Mouse (Mus musculus): ENCODE results near the gene Bckdhb.

DNA sequence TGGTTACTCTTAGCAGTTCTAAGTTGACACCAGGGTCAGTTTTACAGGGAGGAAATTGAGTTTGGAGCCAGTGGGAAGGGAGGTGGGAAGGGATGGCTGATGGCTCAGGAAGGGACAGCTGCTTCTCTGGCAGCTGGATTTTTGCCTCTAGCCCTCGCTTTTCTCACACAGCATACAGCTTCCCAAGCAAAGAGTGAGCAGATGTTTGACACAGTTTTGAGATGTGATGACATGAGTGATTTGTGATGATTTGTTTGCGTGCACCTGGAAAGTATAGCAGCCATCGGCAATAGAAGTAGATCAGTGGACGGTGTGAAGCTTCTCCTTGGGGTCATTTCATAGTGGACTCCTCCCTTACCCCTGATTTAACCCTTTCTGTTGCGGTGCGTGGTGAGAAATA, 96.2 kb downstream of the Bckdhb start:
- TF ChIP-seq POLR2A (IDR thresholded peaks at IDR 0.05; ENCODE audit: extremely low read depth, insufficient read depth, low read length) (no peak), CTCF (IDR thresholded peaks at IDR 0.05; ENCODE audit: extremely low read depth, insufficient read depth, low read length) (no peak)
